In the genomic region with DNA sequence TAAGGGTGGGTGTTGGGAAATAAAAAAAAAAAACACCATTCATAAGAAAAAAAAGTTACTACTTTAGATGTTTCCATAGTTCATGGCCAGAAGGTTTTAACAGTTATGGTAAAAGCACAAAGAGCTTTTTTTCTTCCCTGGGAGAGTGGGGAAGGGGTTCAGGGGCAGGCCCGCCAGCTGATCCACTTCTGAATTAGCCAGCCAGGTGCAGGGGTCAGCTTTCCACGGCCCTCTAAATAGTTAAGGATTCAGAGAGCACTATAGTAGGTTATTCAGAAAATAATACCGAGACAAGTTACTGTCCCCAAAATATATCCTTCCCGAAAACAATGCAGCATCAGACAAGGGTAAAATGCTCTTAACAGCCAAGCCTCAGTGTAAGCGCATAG, we compare ENCODE assay signal across 21 mouse cellular contexts.
DNase-seq lines count a peak whose midpoint lies in the region; ATAC-seq and TF ChIP-seq lines count a peak whose summit lies in the region.
"Had no signal": no experiment of that assay in that cellular context is flagged by ENCODE, and none has a peak within 500 bp of the region (broad histone marks: within the 10 kb centered on the region; RNA-seq: fewer than 3 reads in every experiment).

No protein-coding gene starts in this region.

- no peak for ATAC-seq in kidney, embryonic 16.5 days (ENCODE audit: low FRiP score, low TSS enrichment)
- no peak for ATAC-seq in embryonic facial prominence, embryonic 12.5 days (ENCODE audit: insufficient number of reproducible peaks, insufficient read depth, low FRiP score, low TSS enrichment)
- peak; percentile 35; the same call in 1 of the 2 replicates for ATAC-seq in neural tube, embryonic 12.5 days (ENCODE audit: low FRiP score, low read depth)
- ATAC-seq in megakaryocyte-erythroid progenitor cell, adult 5-6 weeks (replicated peaks; ENCODE audit: low FRiP score, low TSS enrichment, poor library complexity, severe bottlenecking) = no peak
- ATAC-seq: hindbrain, postnatal 0 days had no signal

- H3K27ac ChIP-seq in kidney, embryonic 16.5 days (ENCODE audit: low read length) = 0 out of 2 replicates have a peak overlapping the region, but pooled peaks have one; percentile 18
- H3K27ac ChIP-seq in kidney, adult 2 months (ENCODE audit: insufficient read depth, low read depth, low read length) = no peak overlapping the region
- peak overlapping the region; percentile 24; the same call in 1 of the 2 replicates for H3K27ac ChIP-seq in embryonic facial prominence, embryonic 12.5 days
- H3K27ac ChIP-seq in neural tube, embryonic 12.5 days = no peak overlapping the region
- H3K27ac ChIP-seq: embryonic facial prominence, embryonic 15.5 days; hindbrain, postnatal 0 days; liver, embryonic 13.5 days; lung, embryonic 15.5 days; macrophage had no signal

- no peak for DNase-seq in kidney, adult 2 months
- peak; percentile 41 for DNase-seq in embryo, embryonic 10 days (ENCODE audit: low spot score)
- DNase-seq in urinary bladder, adult 2 months (ENCODE audit: low spot score) = no peak
- DNase-seq in urinary bladder, postnatal 25 days (ENCODE audit: low spot score) = no peak
- DNase-seq: cerebellum, postnatal 10 days; gastrocnemius, postnatal 36 days; heart, postnatal 14 days; kidney, adult 8-10 months; liver, embryonic 13.5 days; spleen, adult 18-20 months; thymus, adult 18-20 months had no signal

- H3K27me3 ChIP-seq in kidney, embryonic 16.5 days (ENCODE audit: insufficient read depth, low read length) = no peaks in the 10 kb centered on the region
- H3K27me3 ChIP-seq in kidney, adult 2 months (replicated peaks; ENCODE audit: control insufficient read depth, insufficient read depth, low read length) = no peaks in the 10 kb centered on the region
- no peaks in the 10 kb centered on the region for H3K27me3 ChIP-seq in embryonic facial prominence, embryonic 12.5 days
- no peaks in the 10 kb centered on the region for H3K27me3 ChIP-seq in neural tube, embryonic 12.5 days (replicated peaks)
- H3K27me3 ChIP-seq: embryonic facial prominence, embryonic 15.5 days; liver, embryonic 13.5 days; lung, embryonic 15.5 days had no signal

- no peak overlapping the region for H3K9ac ChIP-seq in kidney, embryonic 16.5 days (replicated peaks; ENCODE audit: low read length)
- H3K9ac ChIP-seq in embryonic facial prominence, embryonic 12.5 days = no peak overlapping the region
- H3K9ac ChIP-seq in neural tube, embryonic 12.5 days = no peak overlapping the region
- H3K9ac ChIP-seq: embryonic facial prominence, embryonic 15.5 days; liver, embryonic 13.5 days; lung, embryonic 15.5 days had no signal

- no peak for TF ChIP-seq POLR2A in kidney, adult 2 months (IDR thresholded peaks at IDR 0.05; ENCODE audit: low read depth, low read length)

- no peaks in the 10 kb centered on the region for H3K9me3 ChIP-seq in kidney, embryonic 16.5 days (ENCODE audit: low read length)
- H3K9me3 ChIP-seq in embryonic facial prominence, embryonic 12.5 days = no peaks in the 10 kb centered on the region
- no peaks in the 10 kb centered on the region for H3K9me3 ChIP-seq in neural tube, embryonic 12.5 days
- H3K9me3 ChIP-seq: embryonic facial prominence, embryonic 15.5 days; G1E; liver, embryonic 13.5 days; lung, embryonic 15.5 days had no signal

- no peaks in the 10 kb centered on the region for H3K36me3 ChIP-seq in kidney, embryonic 16.5 days (ENCODE audit: insufficient read depth, low read length)
- H3K36me3 ChIP-seq in kidney, adult 2 months (ENCODE audit: control insufficient read depth, insufficient read depth, low read length) = no peaks in the 10 kb centered on the region
- no peaks in the 10 kb centered on the region for H3K36me3 ChIP-seq in embryonic facial prominence, embryonic 12.5 days
- H3K36me3 ChIP-seq in neural tube, embryonic 12.5 days = no peaks in the 10 kb centered on the region
- H3K36me3 ChIP-seq: embryonic facial prominence, embryonic 15.5 days; liver, embryonic 13.5 days; lung, embryonic 15.5 days had no signal

- H3K4me3 ChIP-seq in kidney, embryonic 16.5 days (ENCODE audit: low read length) = no peak overlapping the region
- H3K4me3 ChIP-seq in kidney, adult 2 months (ENCODE audit: insufficient read depth, low read depth, low read length) = no peak overlapping the region
- H3K4me3 ChIP-seq in embryonic facial prominence, embryonic 12.5 days = no peak overlapping the region
- no peak overlapping the region for H3K4me3 ChIP-seq in neural tube, embryonic 12.5 days
- H3K4me3 ChIP-seq: embryonic facial prominence, embryonic 15.5 days; liver, embryonic 13.5 days; lung, embryonic 15.5 days had no signal

- 48% methylated on average over 5 of the region's 5 CpGs for WGBS in kidney, embryonic 16.5 days
- WGBS in kidney, adult 2 months = 70% methylated on average over 5 of the region's 5 CpGs
- 30% methylated on average over 5 of the region's 5 CpGs for WGBS in embryonic facial prominence, embryonic 12.5 days
- 17% methylated on average over 5 of the region's 5 CpGs for WGBS in neural tube, embryonic 12.5 days

- H3K4me1 ChIP-seq in kidney, embryonic 16.5 days (ENCODE audit: insufficient read depth, low read length) = peaks cover 33% of the 10 kb centered on the region
- H3K4me1 ChIP-seq in kidney, adult 2 months (ENCODE audit: control insufficient read depth, insufficient read depth, low read length) = 0 out of 2 replicates have a peak, but pooled peaks cover 3% of the 10 kb centered on the region
- H3K4me1 ChIP-seq in embryonic facial prominence, embryonic 12.5 days = peaks cover 20% of the 10 kb centered on the region
- peaks cover 37% of the 10 kb centered on the region for H3K4me1 ChIP-seq in neural tube, embryonic 12.5 days

- no peak overlapping the region for H3K4me2 ChIP-seq in kidney, embryonic 16.5 days (replicated peaks; ENCODE audit: low read depth, low read length)
- no peak overlapping the region for H3K4me2 ChIP-seq in embryonic facial prominence, embryonic 12.5 days (replicated peaks)
- H3K4me2 ChIP-seq in neural tube, embryonic 12.5 days (replicated peaks) = no peak overlapping the region
- H3K4me2 ChIP-seq: embryonic facial prominence, embryonic 15.5 days; heart, embryonic 11.5 days; liver, embryonic 13.5 days; lung, embryonic 15.5 days had no signal

- no peak for TF ChIP-seq CTCF in kidney, adult 2 months (conservative IDR thresholded peaks at IDR 0.05; ENCODE audit: insufficient read depth, insufficient read length, low read depth, low read length)

Comparison
In these comparisons a context has a peak if more than half of its experiments do, and no peak if none do; other contexts are left out.
1. H3K27ac ChIP-seq: peak in kidney, embryonic 16.5 days (single experiment) and embryonic facial prominence, embryonic 12.5 days (single experiment); none in kidney, adult 2 months (single experiment) and neural tube, embryonic 12.5 days (single experiment).